Mouse (Mus musculus): ENCODE results near the gene Slc15a2. TPM values are rescaled to one million over a fixed set of nuclear protein-coding genes. Genes with fewer than 3 reads are reported as not detected.

The Slc15a2 gene
- total and polyA plus RNA-seq, 2 experiments from 2014 or later = 23.5 to 23.9 TPM

DNA sequence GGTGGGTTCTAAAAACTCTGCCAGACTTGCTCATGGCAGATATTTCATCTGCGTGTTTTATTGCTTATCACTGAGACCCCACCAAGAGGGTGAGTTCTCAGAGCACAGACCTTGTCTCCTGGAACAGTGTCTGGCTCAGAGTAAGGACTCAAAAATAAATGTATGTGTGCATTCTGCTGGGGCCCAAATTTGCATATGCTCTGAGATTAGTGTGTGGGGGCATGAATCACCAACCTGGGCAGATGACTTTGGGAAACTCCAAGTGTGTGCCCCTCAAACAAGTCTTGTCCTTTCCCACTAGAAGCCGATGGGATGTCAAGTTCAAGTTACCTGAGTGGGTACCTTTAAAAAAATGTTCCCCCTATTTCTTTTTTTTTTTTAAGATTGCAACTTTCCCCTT is 84.3 kb downstream of the Slc15a2 start:
- DNase-seq = no peak
- Histone ChIP-seq H3K27ac (ENCODE audit: low read depth, low read length) (no peak overlapping the region), H3K27me3 (ENCODE audit: insufficient read depth, low read length) (no peaks in the 10 kb centered on the region), H3K36me3 (ENCODE audit: insufficient read depth) (no peaks in the 10 kb centered on the region), H3K9ac (no peak overlapping the region), H3K9me3 (ENCODE audit: low read length) (no peaks in the 10 kb centered on the region), H3K4me2 (ENCODE audit: low read depth) (no peak overlapping the region), H3K4me3 (ENCODE audit: low read depth, low read length) (no peak overlapping the region), H3K4me1 (ENCODE audit: insufficient read depth) (no peaks in the 10 kb centered on the region)
- ATAC-seq = no peak
- TF ChIP-seq CTCF (IDR thresholded peaks at IDR 0.05; ENCODE audit: low read depth) = no peak
- WGBS = 95% methylated on average over 2 of the region's 2 CpGs

Small RNA genes lying within 50 kb of the gene (microRNA-seq; reads per million reads assigned to microRNA genes)
- gene Gm22617 = 0 reads per million in 2 experiments

Other genes with a start within 250 kb of the Slc15a2 start
- gene Casr, start 222.8 kb downstream of the Slc15a2 start, total RNA-seq (2014; rRNA removed) = 0.46 and 1.6 TPM in 2 replicates
- gene Casr, start 222.8 kb downstream of the Slc15a2 start, polyA plus RNA-seq (2015; fragmentation: Nextera tagmentation; extraction: Ambion mirVana) = 0.14 and 0.62 TPM in 2 replicates
- 1.6 and 1.7 TPM in 2 replicates for gene Cd86, start 118.9 kb downstream of the Slc15a2 start, total RNA-seq (2014; rRNA removed)
- gene Cd86, start 118.9 kb downstream of the Slc15a2 start, polyA plus RNA-seq (2015; fragmentation: Nextera tagmentation; extraction: Ambion mirVana) = 2.0 and 2.1 TPM in 2 replicates
- 0.31 and 0.76 TPM in 2 replicates for gene Ildr1, start 91.0 kb downstream of the Slc15a2 start, total RNA-seq (2014; rRNA removed)
- gene Ildr1, start 91.0 kb downstream of the Slc15a2 start, polyA plus RNA-seq (2015; fragmentation: Nextera tagmentation; extraction: Ambion mirVana) = 0.43 and 1.1 TPM in 2 replicates
- 25.1 and 26.0 TPM in 2 replicates for gene Iqcb1, start 43.4 kb upstream of the Slc15a2 start, total RNA-seq (2014; rRNA removed)
- gene Iqcb1, start 43.4 kb upstream of the Slc15a2 start, polyA plus RNA-seq (2015; fragmentation: Nextera tagmentation; extraction: Ambion mirVana) = 40.7 and 66.0 TPM in 2 replicates
- 0.23 and 0.76 TPM in 2 replicates for gene Eaf2, start 90.0 kb upstream of the Slc15a2 start, total RNA-seq (2014; rRNA removed)
- gene Eaf2, start 90.0 kb upstream of the Slc15a2 start, polyA plus RNA-seq (2015; fragmentation: Nextera tagmentation; extraction: Ambion mirVana) = 0.67 and 0.79 TPM in 2 replicates
- 22.4 and 30.2 TPM in 2 replicates for gene Golgb1, start 90.2 kb upstream of the Slc15a2 start, total RNA-seq (2014; rRNA removed)
- 63.2 and 87.1 TPM in 2 replicates for gene Golgb1, start 90.2 kb upstream of the Slc15a2 start, polyA plus RNA-seq (2015; fragmentation: Nextera tagmentation; extraction: Ambion mirVana)
- 0.92 and 1.8 TPM in 2 replicates for gene Hcls1, start 150.0 kb upstream of the Slc15a2 start, total RNA-seq (2014; rRNA removed)
- gene Hcls1, start 150.0 kb upstream of the Slc15a2 start, polyA plus RNA-seq (2015; fragmentation: Nextera tagmentation; extraction: Ambion mirVana) = 2.2 and 2.3 TPM in 2 replicates
- gene Fbxo40, start 205.5 kb upstream of the Slc15a2 start, total RNA-seq (2014; rRNA removed) = 0.85 and 2.9 TPM in 2 replicates
- 0.10 and 0.13 TPM in 2 replicates for gene Fbxo40, start 205.5 kb upstream of the Slc15a2 start, polyA plus RNA-seq (2015; fragmentation: Nextera tagmentation; extraction: Ambion mirVana)
- 3.1 and 3.4 TPM in 2 replicates for gene Polq, start 226.8 kb upstream of the Slc15a2 start, total RNA-seq (2014; rRNA removed)
- 0.78 and 1.3 TPM in 2 replicates for gene Polq, start 226.8 kb upstream of the Slc15a2 start, polyA plus RNA-seq (2015; fragmentation: Nextera tagmentation; extraction: Ambion mirVana)